Mouse (Mus musculus): ENCODE results near the gene Slc37a1.
"Not testable (repeated sequence)": the region's sequence is repeated elsewhere in the genome, so short reads cannot be mapped to it uniquely, and the experiment has no call there.

The Slc37a1 gene

GRCm38 (mm10) chr17:31322446-31322845, 35.9 kb downstream of the Slc37a1 start:
- no peak for DNase-seq

- no peak for DNase-seq
Measured at GRCm38 (mm10) chr17:31323379-31323778, 36.8 kb downstream of the Slc37a1 start.

GRCm38 (mm10) chr17:31324227-31324626, 37.6 kb downstream of the Slc37a1 start:
- no peak for DNase-seq

DNA sequence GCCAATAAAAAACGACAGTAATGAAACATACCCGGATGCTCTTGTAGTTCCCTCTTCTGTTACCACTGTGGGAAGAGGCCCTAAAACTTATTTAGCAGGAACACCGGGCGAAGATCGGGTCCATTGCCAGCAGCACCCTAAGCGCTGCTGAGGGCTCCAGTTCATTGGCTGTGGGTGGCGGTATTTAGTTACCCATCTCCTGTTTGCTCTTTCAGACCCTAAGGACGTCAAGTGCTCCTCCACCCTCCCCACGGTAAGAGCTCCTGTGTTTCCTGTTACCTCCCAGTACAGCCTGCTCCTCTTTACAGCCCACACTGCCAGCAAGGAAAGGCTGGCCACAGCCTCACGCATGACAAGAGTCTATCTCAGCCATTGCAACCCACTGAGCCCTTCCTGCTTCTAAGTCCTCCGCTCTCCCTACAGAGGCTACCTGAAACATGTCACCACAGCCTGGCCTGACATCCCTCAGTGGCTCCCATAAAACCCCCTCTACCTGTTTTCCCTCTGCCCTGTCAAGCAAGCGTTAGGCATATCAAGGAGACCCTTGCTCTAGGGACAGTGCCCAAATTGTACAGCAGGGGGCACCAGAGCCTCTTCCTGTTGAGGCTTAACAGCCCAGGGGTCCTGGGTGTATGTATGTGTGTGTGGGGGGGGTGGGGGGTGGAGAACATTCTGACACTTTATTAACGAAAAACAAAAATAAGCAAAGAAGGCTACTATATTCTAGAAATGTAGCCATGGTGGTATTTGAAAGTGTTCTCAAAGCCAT, 39.0 kb downstream of the Slc37a1 start:
- DNase-seq: no peak

DNA sequence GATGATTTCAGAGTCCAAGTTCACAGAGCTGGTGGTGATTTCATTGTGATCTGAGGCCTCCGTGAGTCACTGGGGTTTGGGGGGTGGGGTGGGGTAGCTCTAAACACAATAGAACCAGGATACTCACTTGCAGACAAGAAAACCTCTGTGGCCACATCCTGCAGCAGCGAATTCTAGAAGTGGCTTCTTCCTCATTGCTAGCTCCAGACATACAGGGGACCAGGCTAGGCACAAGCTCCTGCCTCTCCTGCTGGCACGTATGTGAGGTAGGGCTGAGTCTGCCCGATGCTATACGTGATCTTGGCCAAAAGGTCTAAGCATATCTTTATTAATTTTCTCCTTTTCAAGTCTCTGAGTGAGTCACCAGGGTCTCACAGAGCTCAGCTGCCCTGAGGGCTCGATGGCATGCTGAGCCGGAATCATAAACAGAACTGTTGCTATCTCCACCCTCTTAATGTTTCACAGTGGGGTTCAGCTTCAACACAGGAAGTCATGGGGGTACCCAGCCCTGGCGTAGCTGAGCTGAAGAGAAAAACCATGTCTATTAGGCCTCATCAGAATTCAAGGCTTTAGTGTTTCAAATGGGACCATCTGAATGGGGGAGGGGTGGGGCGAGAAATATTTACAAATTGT, 39.7 kb downstream of the Slc37a1 start:
- no peak for DNase-seq

DNA sequence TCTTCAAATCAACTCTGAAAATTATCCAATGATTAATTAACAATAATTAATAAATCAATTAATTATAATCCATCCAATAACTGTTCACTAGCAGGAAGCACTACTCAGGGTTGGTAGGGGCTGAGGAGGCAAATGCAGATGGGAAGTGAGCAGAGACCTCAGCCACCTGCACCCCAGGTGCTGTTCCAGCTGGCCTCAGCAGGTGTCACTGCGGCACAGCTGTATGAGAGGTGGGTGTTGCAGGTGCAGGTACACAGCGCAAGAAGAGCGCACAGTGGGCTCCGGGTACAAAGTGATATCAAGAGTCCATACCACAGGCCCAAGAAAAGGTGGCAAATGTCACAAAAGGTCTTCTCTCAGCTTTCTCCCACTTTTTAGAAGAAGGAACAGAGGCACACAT, 41.9 kb downstream of the Slc37a1 start:
- no peak for DNase-seq

DNA sequence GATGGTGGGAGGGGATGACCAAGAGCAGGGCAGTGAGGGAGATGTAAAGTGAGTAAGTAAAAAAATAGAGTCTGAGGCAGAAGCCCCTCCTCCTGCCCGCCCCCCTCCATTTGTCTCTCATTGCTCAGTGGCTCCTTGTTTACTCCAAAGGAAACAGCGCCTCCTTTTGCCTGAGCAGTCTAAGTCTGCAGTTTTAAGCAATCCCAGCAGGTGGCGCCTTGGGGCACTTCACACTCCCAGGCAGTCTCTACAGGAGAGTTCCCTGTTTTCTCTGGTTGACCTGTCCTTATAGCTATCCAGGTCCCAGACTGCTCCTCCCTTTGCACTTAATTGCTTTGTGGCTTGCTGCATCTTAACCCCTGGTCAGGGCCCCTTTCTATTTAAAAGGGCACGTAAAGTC, 44.0 kb downstream of the Slc37a1 start:
- DNase-seq: no peak

DNA sequence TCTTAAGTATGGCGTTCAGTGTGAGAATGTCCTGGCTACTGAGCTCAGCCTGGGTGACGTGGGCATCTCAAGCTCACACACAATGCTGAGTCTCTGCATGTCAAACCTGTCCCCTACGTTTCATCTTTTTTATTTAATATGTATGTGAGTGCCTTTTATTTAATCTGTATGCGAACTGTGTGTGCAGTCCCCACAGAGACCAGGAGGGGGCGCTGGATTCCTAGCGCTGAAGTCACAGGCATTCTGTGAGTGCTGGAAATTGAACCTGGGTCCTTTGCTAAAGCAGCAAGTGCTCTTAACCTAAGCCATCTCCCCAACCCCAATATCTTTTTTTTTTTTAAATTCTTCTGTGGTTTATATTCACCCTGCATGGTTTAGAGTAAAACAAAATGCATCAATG, 44.7 kb downstream of the Slc37a1 start:
- no peak for DNase-seq

GRCm38 (mm10) chr17:31331920-31332319, 45.3 kb downstream of the Slc37a1 start:
- no peak for DNase-seq

GRCm38 (mm10) chr17:31332333-31332732, 45.7 kb downstream of the Slc37a1 start:
- DNase-seq: no peak

- no peak for DNase-seq
Measured at GRCm38 (mm10) chr17:31334509-31335260, 48.1 kb downstream of the Slc37a1 start.

DNA sequence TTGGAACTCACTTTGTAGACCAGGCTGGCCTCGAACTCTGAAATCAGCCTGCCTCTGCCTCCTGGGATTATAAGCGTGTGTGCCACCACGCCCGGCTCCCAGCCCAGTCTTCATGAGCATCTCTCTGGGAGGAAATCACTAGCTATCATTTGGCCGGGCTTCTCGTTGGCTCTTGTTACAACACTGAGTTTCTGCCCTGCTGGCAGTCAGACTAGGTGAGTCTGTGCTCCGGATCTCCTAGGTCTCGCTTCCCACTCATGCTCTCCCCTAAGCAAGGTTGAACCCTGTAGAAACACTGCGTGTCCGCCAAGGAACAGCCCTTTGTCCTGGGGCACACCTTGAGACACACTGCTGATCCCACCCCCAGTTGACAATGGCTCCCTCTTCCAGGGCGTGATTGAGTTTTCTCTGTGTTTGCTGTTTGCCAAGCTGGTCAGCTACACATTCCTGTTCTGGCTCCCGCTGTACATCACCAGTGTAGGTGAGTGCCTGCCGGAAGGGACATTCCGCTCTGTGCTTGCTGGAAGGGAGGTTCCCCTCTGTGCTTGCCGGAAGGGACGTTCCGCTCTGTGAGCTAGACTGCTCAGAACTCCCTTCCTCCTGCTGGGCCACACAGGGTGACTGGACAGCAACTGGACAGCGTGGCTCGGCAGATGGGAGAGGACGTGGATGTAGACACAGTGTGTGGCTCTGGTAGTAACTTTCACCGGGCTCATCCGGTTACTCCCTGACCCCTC, 48.9 kb downstream of the Slc37a1 start:
- no peak for DNase-seq

- DNase-seq: no peak
Measured at GRCm38 (mm10) chr17:31339769-31340168, 53.2 kb downstream of the Slc37a1 start.

DNA sequence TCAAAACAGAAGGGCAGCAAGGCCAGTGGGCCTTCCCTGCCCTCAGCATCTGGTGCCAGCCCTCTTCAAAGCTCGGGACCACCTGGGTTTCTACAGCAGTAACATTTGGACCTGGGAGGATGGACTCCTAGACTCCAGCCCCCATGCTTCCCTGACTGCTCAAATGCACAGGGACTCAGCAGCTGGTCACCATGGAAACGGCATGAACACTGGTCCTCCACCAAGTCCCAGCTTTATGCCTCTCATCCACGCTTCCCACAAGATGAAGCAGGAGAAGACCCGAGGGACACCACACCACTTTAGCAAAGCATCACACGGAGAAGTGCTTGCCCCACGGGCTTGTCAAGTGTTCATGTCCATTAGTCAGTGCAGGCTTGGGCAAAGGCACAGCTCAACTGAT, 55.6 kb downstream of the Slc37a1 start:
- DNase-seq: no peak

- DNase-seq: peak; percentile 90
Measured at GRCm38 (mm10) chr17:31344172-31344801, 57.7 kb downstream of the Slc37a1 start.

- no peak for DNase-seq
Measured at GRCm38 (mm10) chr17:31344816-31345215, 58.2 kb downstream of the Slc37a1 start.

DNA sequence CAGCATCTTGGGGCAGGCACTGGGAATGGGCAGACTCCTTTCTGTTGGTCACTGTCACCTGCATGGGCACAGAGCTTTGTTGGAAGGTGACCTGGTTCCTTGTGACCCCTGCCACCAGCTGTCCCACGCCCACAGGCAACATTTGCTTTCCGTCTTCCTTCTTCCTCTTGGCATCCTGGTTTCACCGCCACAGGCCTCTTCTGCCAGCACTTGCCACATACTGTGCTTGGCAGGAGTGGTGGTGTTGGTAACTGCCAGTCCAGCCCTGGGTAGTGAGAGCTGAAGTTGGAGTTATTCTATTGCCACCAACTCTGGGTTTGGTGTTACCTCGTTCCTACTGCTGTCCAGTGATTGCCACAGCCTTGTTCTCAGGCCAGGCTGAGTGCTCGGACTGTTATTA, 61.5 kb downstream of the Slc37a1 start:
- DNase-seq: no peak

DNA sequence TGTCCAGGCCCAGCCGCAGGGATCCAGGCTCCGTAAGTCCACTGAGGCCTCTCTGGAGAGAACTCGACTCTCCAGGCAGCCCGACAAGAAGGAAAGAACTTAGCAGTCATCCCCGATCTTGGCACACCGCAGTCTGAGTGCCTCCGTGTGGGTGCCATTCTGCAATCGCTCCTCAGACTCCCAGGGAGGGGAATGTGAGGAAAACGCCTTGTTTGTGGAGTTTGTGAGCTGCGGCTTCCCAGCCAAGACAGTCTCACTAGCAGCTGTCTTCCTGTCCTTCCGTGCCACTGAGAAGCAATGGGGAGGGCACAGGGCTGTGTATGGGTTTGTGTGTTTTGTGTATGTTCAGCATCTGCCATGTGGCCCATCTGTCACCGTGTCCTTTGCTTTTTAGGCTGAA, 62.8 kb downstream of the Slc37a1 start:
- no peak for DNase-seq

DNA sequence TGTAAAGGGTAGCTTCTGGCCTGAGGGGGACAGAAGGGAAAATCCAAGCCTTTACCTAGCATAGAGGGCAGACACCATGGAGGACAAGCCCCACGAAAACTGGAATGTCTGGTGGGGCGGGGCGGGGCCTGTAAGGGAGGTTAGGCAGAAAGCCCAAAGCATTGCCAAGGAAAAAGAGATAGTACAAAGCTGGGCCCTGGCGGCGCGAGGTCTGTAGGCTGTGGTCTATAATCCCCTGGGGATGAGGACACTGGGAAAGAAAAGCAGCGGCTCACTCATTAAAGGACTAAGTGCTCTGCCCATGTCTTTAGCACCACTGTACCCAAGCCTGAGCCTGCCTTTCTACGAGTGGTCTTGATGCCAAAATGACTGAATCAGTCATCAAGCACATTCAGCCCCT, 65.4 kb downstream of the Slc37a1 start:
- DNase-seq: no peak

DNA sequence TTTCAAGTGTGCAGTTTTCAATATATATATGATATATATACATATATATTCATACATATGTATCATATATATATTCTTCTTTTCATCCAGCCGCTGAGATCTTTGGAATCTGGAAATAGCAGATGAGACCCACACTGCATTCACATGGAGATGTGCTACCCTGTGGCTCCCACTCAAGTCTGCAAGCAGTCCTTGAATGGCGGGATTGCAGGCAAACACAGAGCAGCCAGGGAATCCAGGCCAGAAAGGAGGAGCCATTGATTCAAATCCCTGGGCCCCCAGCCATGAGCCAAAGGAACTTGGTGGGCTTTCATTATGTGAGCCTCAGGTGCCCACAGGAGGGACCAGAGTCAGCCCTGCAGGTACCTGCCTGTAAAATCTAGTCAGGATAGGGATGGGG, 66.7 kb downstream of the Slc37a1 start:
- no peak for DNase-seq

GRCm38 (mm10) chr17:31354684-31355083, 68.1 kb downstream of the Slc37a1 start:
- not testable (repeated sequence) for DNase-seq

GRCm38 (mm10) chr17:31355792-31356502, 69.4 kb downstream of the Slc37a1 start:
- DNase-seq: no peak
